Mouse (Mus musculus) heart, postnatal 14 days (tissue): ENCODE measurements around the gene Perm1. TPM values are rescaled to one million over a fixed set of nuclear protein-coding genes. Genes with fewer than 3 reads are reported as not detected.

Experiments
- DNase-seq, 2 experiments: peaks; one replicate each; pipeline ENCODE4 v3.0.0; 2021 to 2022
- intact Hi-C: fragments of 180-260 bp; cut with DNase I; formaldehyde crosslinking; loops from one replicate; pipeline ENCODE4 v1.15.1; 2025
- long read RNA-seq, 2 experiments: library from polyadenylated mRNA; stranded (forward); transcript quantifications; one replicate each; pipeline ENCODE4 v2.0.0; 2021
- total RNA-seq, 2 experiments: library from RNA; stranded (reverse); gene quantifications; 2 replicates each; pipeline ENCODE4 v1.2.3; 2021

Gene Perm1
- total RNA-seq, result 100 to 1,000 TPM; 178 to 193 TPM
- long read RNA-seq, experiment 1, transcript Perm1-201 (4 exons, 3,901 nt), result major isoform, 88 of 134 reads
- long read RNA-seq, experiment 1, partial matches to known transcripts, result 37 of 134 reads
- long read RNA-seq, experiment 1, other reads (novel, unspliced or antisense), result 9 of 134 reads
- long read RNA-seq, experiment 2, transcript Perm1-201 (4 exons, 3,901 nt), result major isoform, 58 of 93 reads
- long read RNA-seq, experiment 2, partial matches to known transcripts, result 30 of 93 reads
- long read RNA-seq, experiment 2, other reads (novel, unspliced or antisense), result 5 of 93 reads

GRCm38 (mm10) chr4:156215649-156216048, at the start of gene Perm1:
TSS of gene Perm1 (plus strand) at chr4:156215868.
- intact Hi-C loops, result no loop called here

GRCm38 (mm10) chr4:156166477-156166876, 49.2 kb upstream of the Perm1 start:
- DNase-seq, result no peak
- intact Hi-C loops, result no loop called here

More at GRCm38 (mm10) chr4:156215649-156216048, at the start of gene Perm1:
- DNase-seq, result peak; percentile 72 to 84

- no peak for DNase-seq
- intact Hi-C loops, result no loop called here
Observed at GRCm38 (mm10) chr4:156168611-156169010, 47.1 kb upstream of the Perm1 start.

GRCm38 (mm10) chr4:156169129-156169528, 46.5 kb upstream of the Perm1 start:
- no peak for DNase-seq
- intact Hi-C loops, result no loop called here

GRCm38 (mm10) chr4:156171828-156172227, 43.8 kb upstream of the Perm1 start:
- intact Hi-C loops, result loop anchor here (5.0 kb wide), 1 partner anchor 45 kb away; no protein-coding TSS in a partner anchor
- DNase-seq, result peak; percentile 52 to 65

- DNase-seq, result no peak
- intact Hi-C loops, result no loop called here
Observed at GRCm38 (mm10) chr4:156177630-156178029, 38.0 kb upstream of the Perm1 start.

- intact Hi-C loops, result no loop called here
- no peak for DNase-seq
Observed at GRCm38 (mm10) chr4:156183747-156184146, 31.9 kb upstream of the Perm1 start.

- peak in 1 of 2 experiments; percentile 14 for DNase-seq
- intact Hi-C loops, result no loop called here
Observed at GRCm38 (mm10) chr4:156184291-156184954, 31.2 kb upstream of the Perm1 start.

- DNase-seq, result no peak
- intact Hi-C loops, result no loop called here
Observed at GRCm38 (mm10) chr4:156185456-156185949, 30.2 kb upstream of the Perm1 start.

GRCm38 (mm10) chr4:156185950-156186850, 29.5 kb upstream of the Perm1 start:
- intact Hi-C loops, result no loop called here
- DNase-seq, result peak in 1 of 2 experiments; percentile 16

GRCm38 (mm10) chr4:156188162-156188810, 27.4 kb upstream of the Perm1 start:
- intact Hi-C loops, result no loop called here
- no peak for DNase-seq

- intact Hi-C loops, result no loop called here
- DNase-seq, result peak; percentile 23 to 32
Observed at GRCm38 (mm10) chr4:156188811-156189323, 26.8 kb upstream of the Perm1 start.

GRCm38 (mm10) chr4:156192421-156193199, 23.1 kb upstream of the Perm1 start:
- intact Hi-C loops, result loop anchor here (5.0 kb wide), 1 partner anchor 80 kb away; no protein-coding TSS in a partner anchor
- DNase-seq, result peak; percentile 44 to 56

GRCm38 (mm10) chr4:156193200-156193590, 22.5 kb upstream of the Perm1 start:
- no peak for DNase-seq
- intact Hi-C loops, result loop anchor here (5.0 kb wide), 1 partner anchor 81 kb away; no protein-coding TSS in a partner anchor

- intact Hi-C loops, result loop anchor here (5.0 kb wide), 1 partner anchor 82 kb away; no protein-coding TSS in a partner anchor
- no peak for DNase-seq
Observed at GRCm38 (mm10) chr4:156193906-156194305, 21.8 kb upstream of the Perm1 start.

- intact Hi-C loops, result loop anchor here (5.0 kb wide), 1 partner anchor 82 kb away; no protein-coding TSS in a partner anchor
- DNase-seq, result no peak
Observed at GRCm38 (mm10) chr4:156194346-156194745, 21.3 kb upstream of the Perm1 start.

GRCm38 (mm10) chr4:156195927-156196870, 19.5 kb upstream of the Perm1 start:
- DNase-seq, result peak; percentile 77 to 79
- intact Hi-C loops, result no loop called here
